Mouse (Mus musculus): ENCODE measurements around the gene Evx2. TPM values are rescaled to one million over a fixed set of nuclear protein-coding genes. Genes with fewer than 3 reads are reported as not detected.

Gene Evx2
- polyA plus RNA-seq, 1 experiment from 2014 or later = not detected

- DNase-seq = peak; percentile 54
Observed at GRCm38 (mm10) chr2:74694066-74694465, 34.7 kb upstream of the Evx2 start.

GRCm38 (mm10) chr2:74693432-74693827, 34.1 kb upstream of the Evx2 start:
- 11% methylated on average over 4 of the region's 4 CpGs for WGBS
- Histone ChIP-seq H3K9ac (no peak overlapping the region), H3K4me3 (ENCODE audit: low read depth, low read length) (no peak overlapping the region), H3K36me3 (ENCODE audit: insufficient read depth) (no peaks in the 10 kb centered on the region), H3K4me1 (ENCODE audit: insufficient read depth) (no peaks in the 10 kb centered on the region), H3K9me3 (ENCODE audit: low read depth, low read length) (no peaks in the 10 kb centered on the region), H3K27me3 (ENCODE audit: insufficient read depth, low read length) (peaks cover 99% of the 10 kb centered on the region), H3K4me2 (no peak overlapping the region), H3K27ac (ENCODE audit: low read depth) (no peak overlapping the region)
- no peak for DNase-seq
- no peak for TF ChIP-seq CTCF (IDR thresholded peaks at IDR 0.05; ENCODE audit: low read depth)
- ATAC-seq (ENCODE audit: insufficient read depth) = no peak

More at GRCm38 (mm10) chr2:74694066-74694465, 34.7 kb upstream of the Evx2 start:
- Histone ChIP-seq H3K9me3 (ENCODE audit: low read depth, low read length) (no peaks in the 10 kb centered on the region), H3K27ac (ENCODE audit: low read depth) (no peak overlapping the region), H3K4me3 (ENCODE audit: low read depth, low read length) (no peak overlapping the region), H3K27me3 (ENCODE audit: insufficient read depth, low read length) (peaks cover 99% of the 10 kb centered on the region), H3K9ac (no peak overlapping the region), H3K36me3 (ENCODE audit: insufficient read depth) (no peaks in the 10 kb centered on the region), H3K4me2 (no peak overlapping the region), H3K4me1 (ENCODE audit: insufficient read depth) (no peaks in the 10 kb centered on the region)
- ATAC-seq (ENCODE audit: insufficient read depth) = no peak
- 1% methylated on average over 16 of the region's 16 CpGs for WGBS
- TF ChIP-seq CTCF (IDR thresholded peaks at IDR 0.05; ENCODE audit: low read depth) = peak; percentile 39; the same call in 1 of the 2 replicates

DNA sequence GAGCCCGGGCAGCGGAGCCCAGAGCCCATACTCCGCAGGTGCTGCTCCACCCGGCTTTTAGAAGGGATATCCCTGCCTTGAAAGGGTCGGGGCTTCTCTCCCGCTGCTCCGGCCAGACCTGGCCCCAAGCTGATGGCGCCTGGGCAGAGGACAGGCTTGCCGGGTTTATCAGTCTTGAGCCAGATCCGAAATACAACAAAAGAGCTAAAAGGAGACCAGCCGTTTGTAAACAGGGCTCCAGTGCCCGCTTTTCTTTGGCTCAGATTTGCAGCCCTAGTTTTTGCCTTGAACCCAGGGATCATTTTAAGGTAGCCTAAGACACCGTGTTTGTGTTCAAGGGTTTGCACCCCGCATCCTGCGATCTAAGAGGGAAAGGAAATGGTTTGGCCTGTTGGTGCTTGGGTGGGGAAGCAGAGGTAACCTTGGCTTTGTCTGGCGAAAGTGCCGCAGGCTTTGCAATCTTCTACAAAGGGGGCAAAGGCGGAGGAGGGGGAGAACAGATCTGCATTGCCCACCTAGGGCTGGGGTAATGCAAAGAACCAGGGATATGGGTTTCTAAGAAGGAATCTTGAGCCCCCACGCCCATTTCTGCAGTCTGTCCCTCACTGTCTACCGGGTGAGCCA, 33.6 kb upstream of the Evx2 start:
- no peak for DNase-seq
- Histone ChIP-seq H3K36me3 (ENCODE audit: insufficient read depth) (no peaks in the 10 kb centered on the region), H3K27ac (ENCODE audit: low read depth) (no peak overlapping the region), H3K9me3 (ENCODE audit: low read depth, low read length) (no peaks in the 10 kb centered on the region), H3K4me1 (ENCODE audit: insufficient read depth) (no peaks in the 10 kb centered on the region), H3K4me3 (ENCODE audit: low read depth, low read length) (peak overlapping the region; percentile 9; the same call in 1 of the 2 replicates), H3K4me2 (no peak overlapping the region; the same call in 1 of the 2 replicates), H3K27me3 (ENCODE audit: insufficient read depth, low read length) (peaks cover 99% of the 10 kb centered on the region), H3K9ac (no peak overlapping the region)
- no peak for TF ChIP-seq CTCF (IDR thresholded peaks at IDR 0.05; ENCODE audit: low read depth)
- no peak for ATAC-seq (ENCODE audit: insufficient read depth)
- 2% methylated on average over 20 of the region's 20 CpGs for WGBS

- Histone ChIP-seq H3K9ac (no peak overlapping the region), H3K36me3 (ENCODE audit: insufficient read depth) (no peaks in the 10 kb centered on the region), H3K4me2 (peak overlapping the region; percentile 10), H3K4me1 (ENCODE audit: insufficient read depth) (no peaks in the 10 kb centered on the region), H3K9me3 (ENCODE audit: low read depth, low read length) (no peaks in the 10 kb centered on the region), H3K27me3 (ENCODE audit: insufficient read depth, low read length) (peaks cover 99% of the 10 kb centered on the region), H3K4me3 (ENCODE audit: low read depth, low read length) (peak overlapping the region; percentile 9; the same call in 1 of the 2 replicates), H3K27ac (ENCODE audit: low read depth) (no peak overlapping the region)
- DNase-seq (no peak), ATAC-seq (ENCODE audit: insufficient read depth) (no peak; the same call in 1 of the 2 replicates)
- TF ChIP-seq CTCF (IDR thresholded peaks at IDR 0.05; ENCODE audit: low read depth) = no peak
- WGBS = 4% methylated on average over 35 of the region's 35 CpGs
Observed at GRCm38 (mm10) chr2:74691995-74692807, 32.8 kb upstream of the Evx2 start.

- Histone ChIP-seq H3K9me3 (ENCODE audit: low read depth, low read length) (no peaks in the 10 kb centered on the region), H3K27me3 (ENCODE audit: insufficient read depth, low read length) (peaks cover 99% of the 10 kb centered on the region), H3K36me3 (ENCODE audit: insufficient read depth) (no peaks in the 10 kb centered on the region), H3K9ac (no peak within 1 kb of the TSS; the same call in 1 of the 2 replicates), H3K4me3 (ENCODE audit: low read depth, low read length) (peak within 1 kb of the TSS; percentile 19; the same call in 1 of the 2 replicates), H3K27ac (ENCODE audit: low read depth) (no peak within 1 kb of the TSS), H3K4me1 (ENCODE audit: insufficient read depth) (no peaks in the 10 kb centered on the region), H3K4me2 (peak within 1 kb of the TSS; percentile 21)
- DNase-seq = peak; percentile 84
- TF ChIP-seq CTCF (IDR thresholded peaks at IDR 0.05; ENCODE audit: low read depth) = peak; percentile 56
- 1% methylated on average over 56 of the region's 56 CpGs for WGBS
- peak; percentile 74 for ATAC-seq (ENCODE audit: insufficient read depth)
Observed at GRCm38 (mm10) chr2:74691022-74691951, 31.9 kb upstream of the Evx2 start, which contains the start of gene Hoxd10. Gene Hoxd10, plus strand, starts transcription at chr2:74691924.

DNA sequence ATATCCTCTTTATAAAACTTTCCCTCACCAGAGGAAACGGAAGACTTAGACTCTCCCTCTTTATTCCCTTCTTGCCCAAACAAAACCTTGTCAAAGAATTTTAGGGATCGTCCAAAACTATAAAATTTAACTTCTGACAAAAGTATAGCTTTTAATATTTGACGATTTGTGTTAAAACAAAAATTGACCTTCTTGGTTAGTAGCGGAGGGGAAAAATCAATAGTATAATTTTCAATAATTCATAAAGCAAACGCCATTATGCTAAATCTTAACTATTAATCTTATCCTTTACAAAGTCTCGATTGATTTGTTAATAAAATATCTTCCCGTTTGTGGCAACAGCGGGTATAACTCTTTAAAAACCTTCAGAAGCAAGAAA, 31.0 kb upstream of the Evx2 start:
- Histone ChIP-seq H3K36me3 (ENCODE audit: insufficient read depth) (no peaks in the 10 kb centered on the region), H3K27ac (ENCODE audit: low read depth) (no peak overlapping the region), H3K4me2 (no peak overlapping the region), H3K9ac (no peak overlapping the region), H3K4me1 (ENCODE audit: insufficient read depth) (no peaks in the 10 kb centered on the region), H3K9me3 (ENCODE audit: low read depth, low read length) (no peaks in the 10 kb centered on the region), H3K27me3 (ENCODE audit: insufficient read depth, low read length) (peaks cover 97% of the 10 kb centered on the region), H3K4me3 (ENCODE audit: low read depth, low read length) (no peak overlapping the region)
- DNase-seq (no peak), ATAC-seq (ENCODE audit: insufficient read depth) (no peak)
- TF ChIP-seq CTCF (IDR thresholded peaks at IDR 0.05; ENCODE audit: low read depth) = no peak
- 8% methylated on average over 8 of the region's 8 CpGs for WGBS

Data from lung, embryonic 14.5 days (tissue).